Mouse (Mus musculus): ENCODE measurements around the gene 2900011O08Rik. TPM values are rescaled to one million over a fixed set of nuclear protein-coding genes. Genes with fewer than 3 reads are reported as not detected.

Gene 2900011O08Rik
- polyA plus RNA-seq, 1 experiment from 2014 or later: 2.1 TPM

GRCm38 (mm10) chr16:14021166-14021822, 34.9 kb downstream of the 2900011O08Rik start:
- Histone ChIP-seq H3K36me3 (ENCODE audit: control insufficient read depth, insufficient read depth, low read length) (no peaks in the 10 kb centered on the region), H3K9me3 (ENCODE audit: control insufficient read depth, low read length) (no peaks in the 10 kb centered on the region), H3K4me1 (ENCODE audit: control insufficient read depth, insufficient read depth, low read length) (no peaks in the 10 kb centered on the region), H3K4me3 (ENCODE audit: low read length) (no peak overlapping the region), H3K9ac (ENCODE audit: low read depth, low read length) (no peak overlapping the region), H3K27ac (ENCODE audit: low read length) (no peak overlapping the region), H3K27me3 (replicated peaks; ENCODE audit: control insufficient read depth, insufficient read depth, low read length) (no peaks in the 10 kb centered on the region), H3K4me2 (ENCODE audit: low read depth, low read length) (no peak overlapping the region)
- WGBS: 76% methylated on average over 3 of the region's 3 CpGs
- ATAC-seq: no peak

GRCm38 (mm10) chr16:14025091-14025990, 38.9 kb downstream of the 2900011O08Rik start:
- Histone ChIP-seq H3K4me3 (ENCODE audit: low read length) (no peak overlapping the region), H3K36me3 (ENCODE audit: control insufficient read depth, insufficient read depth, low read length) (no peaks in the 10 kb centered on the region), H3K9me3 (ENCODE audit: control insufficient read depth, low read length) (no peaks in the 10 kb centered on the region), H3K9ac (ENCODE audit: low read depth, low read length) (no peak overlapping the region), H3K4me2 (ENCODE audit: low read depth, low read length) (no peak overlapping the region), H3K27ac (ENCODE audit: low read length) (no peak overlapping the region), H3K27me3 (replicated peaks; ENCODE audit: control insufficient read depth, insufficient read depth, low read length) (no peaks in the 10 kb centered on the region), H3K4me1 (ENCODE audit: control insufficient read depth, insufficient read depth, low read length) (no peaks in the 10 kb centered on the region)
- ATAC-seq: no peak
- 82% methylated on average over 2 of the region's 2 CpGs for WGBS

GRCm38 (mm10) chr16:14029072-14029471, 42.7 kb downstream of the 2900011O08Rik start:
- H3K9ac ChIP-seq (ENCODE audit: low read depth, low read length): no peak overlapping the region
- no peaks in the 10 kb centered on the region for H3K36me3 ChIP-seq (ENCODE audit: control insufficient read depth, insufficient read depth, low read length)
- no peaks in the 10 kb centered on the region for H3K27me3 ChIP-seq (replicated peaks; ENCODE audit: control insufficient read depth, insufficient read depth, low read length)
- H3K27ac ChIP-seq (ENCODE audit: low read length): no peak overlapping the region
- no peak overlapping the region for H3K4me3 ChIP-seq (ENCODE audit: low read length)
- H3K9me3 ChIP-seq (ENCODE audit: control insufficient read depth, low read length): no peaks in the 10 kb centered on the region
- no peaks in the 10 kb centered on the region for H3K4me1 ChIP-seq (ENCODE audit: control insufficient read depth, insufficient read depth, low read length)
- 65% methylated on average over 2 of the region's 2 CpGs for WGBS
- H3K4me2 ChIP-seq (ENCODE audit: low read depth, low read length): no peak overlapping the region
- no peak for ATAC-seq

GRCm38 (mm10) chr16:14029851-14030250, 43.4 kb downstream of the 2900011O08Rik start:
- Histone ChIP-seq H3K9ac (ENCODE audit: low read depth, low read length) (no peak overlapping the region), H3K27me3 (replicated peaks; ENCODE audit: control insufficient read depth, insufficient read depth, low read length) (no peaks in the 10 kb centered on the region), H3K9me3 (ENCODE audit: control insufficient read depth, low read length) (no peaks in the 10 kb centered on the region), H3K4me1 (ENCODE audit: control insufficient read depth, insufficient read depth, low read length) (no peaks in the 10 kb centered on the region), H3K36me3 (ENCODE audit: control insufficient read depth, insufficient read depth, low read length) (no peaks in the 10 kb centered on the region), H3K4me3 (ENCODE audit: low read length) (no peak overlapping the region), H3K27ac (ENCODE audit: low read length) (no peak overlapping the region), H3K4me2 (ENCODE audit: low read depth, low read length) (no peak overlapping the region)
- ATAC-seq: no peak
- 86% methylated on average over 2 of the region's 2 CpGs for WGBS

- H3K4me1 ChIP-seq (ENCODE audit: control insufficient read depth, insufficient read depth, low read length): no peaks in the 10 kb centered on the region
- H3K27ac ChIP-seq (ENCODE audit: low read length): no peak overlapping the region
- no peak overlapping the region for H3K4me3 ChIP-seq (ENCODE audit: low read length)
- 83% methylated on average over 4 of the region's 4 CpGs for WGBS
- H3K36me3 ChIP-seq (ENCODE audit: control insufficient read depth, insufficient read depth, low read length): no peaks in the 10 kb centered on the region
- H3K4me2 ChIP-seq (ENCODE audit: low read depth, low read length): no peak overlapping the region
- no peak overlapping the region for H3K9ac ChIP-seq (ENCODE audit: low read depth, low read length)
- no peaks in the 10 kb centered on the region for H3K27me3 ChIP-seq (replicated peaks; ENCODE audit: control insufficient read depth, insufficient read depth, low read length)
- no peaks in the 10 kb centered on the region for H3K9me3 ChIP-seq (ENCODE audit: control insufficient read depth, low read length)
- ATAC-seq: no peak
Measured at GRCm38 (mm10) chr16:14030650-14031049, 44.2 kb downstream of the 2900011O08Rik start.

- H3K36me3 ChIP-seq (ENCODE audit: control insufficient read depth, insufficient read depth, low read length): no peaks in the 10 kb centered on the region
- H3K9ac ChIP-seq (ENCODE audit: low read depth, low read length): no peak overlapping the region
- no peaks in the 10 kb centered on the region for H3K4me1 ChIP-seq (ENCODE audit: control insufficient read depth, insufficient read depth, low read length)
- H3K4me3 ChIP-seq (ENCODE audit: low read length): no peak overlapping the region
- no peak overlapping the region for H3K27ac ChIP-seq (ENCODE audit: low read length)
- H3K9me3 ChIP-seq (ENCODE audit: control insufficient read depth, low read length): no peaks in the 10 kb centered on the region
- H3K4me2 ChIP-seq (ENCODE audit: low read depth, low read length): no peak overlapping the region
- no peak for ATAC-seq
- no peaks in the 10 kb centered on the region for H3K27me3 ChIP-seq (replicated peaks; ENCODE audit: control insufficient read depth, insufficient read depth, low read length)
- 70% methylated on average over 4 of the region's 4 CpGs for WGBS
Measured at GRCm38 (mm10) chr16:14033076-14033475, 46.7 kb downstream of the 2900011O08Rik start.

- Histone ChIP-seq H3K9me3 (ENCODE audit: control insufficient read depth, low read length) (no peaks in the 10 kb centered on the region), H3K4me1 (ENCODE audit: control insufficient read depth, insufficient read depth, low read length) (no peaks in the 10 kb centered on the region), H3K4me2 (ENCODE audit: low read depth, low read length) (no peak overlapping the region), H3K9ac (ENCODE audit: low read depth, low read length) (no peak overlapping the region), H3K4me3 (ENCODE audit: low read length) (no peak overlapping the region), H3K36me3 (ENCODE audit: control insufficient read depth, insufficient read depth, low read length) (no peaks in the 10 kb centered on the region), H3K27ac (ENCODE audit: low read length) (no peak overlapping the region), H3K27me3 (replicated peaks; ENCODE audit: control insufficient read depth, insufficient read depth, low read length) (no peaks in the 10 kb centered on the region)
- WGBS: 89% methylated on average over 2 of the region's 2 CpGs
- no peak for ATAC-seq
Measured at GRCm38 (mm10) chr16:14042421-14042820, 56.0 kb downstream of the 2900011O08Rik start.

GRCm38 (mm10) chr16:14044695-14045094, 58.3 kb downstream of the 2900011O08Rik start:
- Histone ChIP-seq H3K4me2 (ENCODE audit: low read depth, low read length) (no peak overlapping the region), H3K4me1 (ENCODE audit: control insufficient read depth, insufficient read depth, low read length) (no peaks in the 10 kb centered on the region), H3K9me3 (ENCODE audit: control insufficient read depth, low read length) (no peaks in the 10 kb centered on the region), H3K27me3 (replicated peaks; ENCODE audit: control insufficient read depth, insufficient read depth, low read length) (no peaks in the 10 kb centered on the region), H3K36me3 (ENCODE audit: control insufficient read depth, insufficient read depth, low read length) (no peaks in the 10 kb centered on the region), H3K27ac (ENCODE audit: low read length) (no peak overlapping the region), H3K4me3 (ENCODE audit: low read length) (no peak overlapping the region), H3K9ac (ENCODE audit: low read depth, low read length) (no peak overlapping the region)
- WGBS: 79% methylated on average over 8 of the region's 8 CpGs
- 0 out of 2 replicates have a peak, but pooled peaks have one; percentile 62 for ATAC-seq

GRCm38 (mm10) chr16:14046224-14046756, 59.9 kb downstream of the 2900011O08Rik start:
- Histone ChIP-seq H3K27me3 (replicated peaks; ENCODE audit: control insufficient read depth, insufficient read depth, low read length) (no peaks in the 10 kb centered on the region), H3K36me3 (ENCODE audit: control insufficient read depth, insufficient read depth, low read length) (no peaks in the 10 kb centered on the region), H3K9me3 (ENCODE audit: control insufficient read depth, low read length) (no peaks in the 10 kb centered on the region), H3K4me2 (ENCODE audit: low read depth, low read length) (no peak overlapping the region), H3K4me1 (ENCODE audit: control insufficient read depth, insufficient read depth, low read length) (no peaks in the 10 kb centered on the region), H3K4me3 (ENCODE audit: low read length) (no peak overlapping the region), H3K27ac (ENCODE audit: low read length) (no peak overlapping the region), H3K9ac (ENCODE audit: low read depth, low read length) (no peak overlapping the region)
- ATAC-seq: peak; percentile 66; the same call in 1 of the 2 replicates
- WGBS: 59% methylated on average over 4 of the region's 4 CpGs

All from intestine, embryonic 16.5 days (tissue).